Mouse (Mus musculus) left cerebral cortex, adult 8-10 months (tissue): ENCODE results near the gene Ppp5c. TPM values are rescaled to one million over a fixed set of nuclear protein-coding genes. Genes with fewer than 3 reads are reported as not detected.

Source experiments
- DNase-seq, 2 experiments: peaks; one replicate each; pipeline ENCODE4 v3.0.0; 2022; ENCODE audit warnings: low spot score in 2 of 2
- total RNA-seq, 4 experiments: library from RNA; stranded (reverse); gene quantifications; 2 replicates each; pipeline ENCODE4 v1.2.4; 2022

Ppp5c gene
- total RNA-seq, 4 experiments from 2014 or later: 149 to 165 (median 157) TPM

- DNase-seq: no peak
These were observed 26.7 kb upstream of the Ppp5c start for GRCm38 (mm10) chr7:17054325-17054989.

- DNase-seq: no peak
These were observed 23.3 kb upstream of the Ppp5c start for GRCm38 (mm10) chr7:17050933-17051594.

GRCm38 (mm10) chr7:17050491-17050890 lies 22.8 kb upstream of the Ppp5c start:
- DNase-seq: no peak

GRCm38 (mm10) chr7:17048431-17049190 lies 20.9 kb upstream of the Ppp5c start:
- DNase-seq: no peak

GRCm38 (mm10) chr7:17047041-17047682 lies 19.4 kb upstream of the Ppp5c start:
- DNase-seq: no peak

- no peak for DNase-seq
These were observed 18.0 kb upstream of the Ppp5c start for GRCm38 (mm10) chr7:17045743-17046142.

GRCm38 (mm10) chr7:17039373-17039772 lies 11.6 kb upstream of the Ppp5c start:
- no peak for DNase-seq

- no peak for DNase-seq
These were observed 10.4 kb upstream of the Ppp5c start for GRCm38 (mm10) chr7:17038018-17038695.

- peak in 1 of 2 experiments; percentile 68 for DNase-seq
These were observed 2.5 kb upstream of the Ppp5c start for GRCm38 (mm10) chr7:17030239-17030638.

GRCm38 (mm10) chr7:17028923-17029322 lies 1.2 kb upstream of the Ppp5c start:
- DNase-seq: no peak

- no peak for DNase-seq
These were observed 775 bp downstream of the Ppp5c start for GRCm38 (mm10) chr7:17026710-17027587.

GRCm38 (mm10) chr7:17025896-17026622 lies 1.7 kb downstream of the Ppp5c start:
- no peak for DNase-seq

- no peak for DNase-seq
These were observed 2.2 kb downstream of the Ppp5c start for GRCm38 (mm10) chr7:17025505-17025894.

GRCm38 (mm10) chr7:17024814-17025504 lies 2.8 kb downstream of the Ppp5c start:
- DNase-seq: no peak

- DNase-seq: no peak
These were observed 3.6 kb downstream of the Ppp5c start for GRCm38 (mm10) chr7:17024141-17024540.

GRCm38 (mm10) chr7:17023701-17024100 lies 4.0 kb downstream of the Ppp5c start:
- no peak for DNase-seq

GRCm38 (mm10) chr7:17022176-17022575 lies 5.5 kb downstream of the Ppp5c start:
- no peak for DNase-seq

GRCm38 (mm10) chr7:17019426-17020166 lies 8.1 kb downstream of the Ppp5c start:
- no peak for DNase-seq
